Mouse (Mus musculus): ENCODE measurements at regions not wholly inside any gene's neighbourhood (a gene's known extent, or its start where the extent isn't known, plus 50 kb on each side); places are given as distances from the start of the nearest gene placed in this dataset.

DNA sequence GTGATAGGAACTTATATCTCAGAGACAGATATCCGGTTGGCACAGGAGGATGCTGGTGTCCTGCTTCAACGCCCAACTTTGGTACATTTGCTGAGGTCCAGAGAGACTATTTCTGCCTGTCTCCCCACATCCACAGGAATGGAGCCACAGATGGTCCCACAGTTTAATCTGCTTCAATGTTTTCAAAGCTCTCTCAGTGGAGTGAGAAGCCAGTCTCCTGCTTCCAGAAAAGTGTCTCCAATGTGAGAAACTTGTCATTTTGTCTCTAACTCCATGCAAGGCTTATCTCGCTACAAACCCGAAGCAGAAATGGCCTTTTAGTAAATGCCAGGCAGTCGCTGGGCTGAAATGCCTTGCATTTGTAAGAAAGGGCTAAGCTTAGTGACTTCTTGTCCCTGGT, 86.9 kb upstream of the Frmd4a start:
- DNase-seq (ENCODE audit: low spot score in 2 of 2) = no peak

DNA sequence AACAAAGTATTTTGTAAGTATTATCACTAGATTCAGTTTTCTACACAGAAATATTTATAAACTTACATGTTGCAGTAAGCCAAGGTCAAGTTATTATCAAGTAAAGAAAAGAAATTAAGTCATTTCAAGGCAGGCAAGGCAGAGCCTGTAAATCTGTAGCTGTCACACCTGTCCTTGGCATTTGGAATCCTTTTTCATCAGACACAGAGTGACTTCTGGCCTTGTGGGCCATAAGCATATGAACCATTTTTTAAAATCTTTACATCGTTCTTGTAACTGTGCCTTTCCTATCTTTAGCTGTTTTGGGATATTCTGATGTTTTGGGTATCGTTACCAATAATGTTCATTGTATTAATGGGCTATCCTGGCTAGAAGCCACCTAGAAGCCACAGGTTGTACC, 76.7 kb upstream of the Frmd4a start:
- DNase-seq (ENCODE audit: low spot score in 2 of 2) = no peak

DNA sequence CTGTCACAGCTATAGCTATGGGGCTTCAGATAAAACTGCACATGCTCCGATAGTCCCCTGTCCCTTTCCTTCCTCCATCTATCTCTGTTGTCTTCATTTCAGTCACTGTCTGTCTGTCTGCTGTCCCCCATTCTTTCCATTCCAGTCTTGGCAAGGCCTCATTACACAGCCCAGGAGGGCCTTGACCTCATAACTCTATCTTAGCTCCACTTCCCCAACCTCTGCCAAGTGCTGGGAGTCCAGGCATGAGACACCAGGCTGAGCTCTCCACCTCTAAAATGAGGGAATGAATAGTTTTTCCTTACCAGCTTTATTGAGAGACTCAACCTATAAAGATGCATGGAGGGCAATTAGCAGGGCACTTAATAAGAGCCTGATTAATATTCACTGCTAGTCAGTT, 76.0 kb upstream of the Frmd4a start:
- DNase-seq (ENCODE audit: low spot score in 2 of 2) = no peak

DNA sequence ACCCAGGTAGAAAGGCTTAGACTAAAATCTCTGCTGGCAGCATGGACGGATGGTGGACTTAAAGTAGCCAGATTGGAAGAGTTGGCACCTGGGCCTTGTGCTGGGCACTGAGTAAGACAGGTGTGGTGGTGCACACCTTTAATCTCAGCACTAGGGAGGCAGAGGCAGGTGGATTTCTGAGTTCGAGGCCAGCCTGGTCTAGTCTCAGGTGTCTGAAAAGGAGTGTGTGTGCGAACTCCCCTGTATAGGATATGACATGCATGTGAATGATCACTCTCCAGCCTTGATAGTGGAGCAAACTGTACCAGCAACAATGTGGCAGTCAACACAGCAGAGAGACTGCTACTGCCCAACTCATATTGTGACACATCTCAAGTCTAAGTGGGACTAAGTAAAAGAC, 70.1 kb upstream of the Frmd4a start:
- no peak for DNase-seq (ENCODE audit: low spot score in 2 of 2)

DNA sequence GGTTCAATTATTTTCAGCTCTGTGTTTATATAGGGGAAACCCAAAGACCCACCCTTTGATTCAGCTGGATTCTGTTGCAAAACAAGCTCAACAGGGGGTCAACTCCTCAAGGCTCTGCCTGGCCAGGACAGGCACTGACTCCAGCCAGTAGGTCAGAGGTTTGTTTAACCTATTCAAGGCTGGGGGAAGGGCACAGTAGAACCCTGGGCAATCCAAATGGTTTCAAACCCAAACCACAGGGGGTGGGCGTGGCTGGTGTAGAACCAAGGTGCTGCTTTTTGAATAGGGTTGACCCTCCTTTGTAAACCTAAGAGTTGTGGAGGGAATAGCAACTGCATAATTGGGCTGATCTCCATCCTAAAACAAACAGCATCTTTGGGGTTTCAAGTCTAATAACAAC, 69.2 kb upstream of the Frmd4a start:
- DNase-seq (ENCODE audit: low spot score in 2 of 2) = no peak

DNA sequence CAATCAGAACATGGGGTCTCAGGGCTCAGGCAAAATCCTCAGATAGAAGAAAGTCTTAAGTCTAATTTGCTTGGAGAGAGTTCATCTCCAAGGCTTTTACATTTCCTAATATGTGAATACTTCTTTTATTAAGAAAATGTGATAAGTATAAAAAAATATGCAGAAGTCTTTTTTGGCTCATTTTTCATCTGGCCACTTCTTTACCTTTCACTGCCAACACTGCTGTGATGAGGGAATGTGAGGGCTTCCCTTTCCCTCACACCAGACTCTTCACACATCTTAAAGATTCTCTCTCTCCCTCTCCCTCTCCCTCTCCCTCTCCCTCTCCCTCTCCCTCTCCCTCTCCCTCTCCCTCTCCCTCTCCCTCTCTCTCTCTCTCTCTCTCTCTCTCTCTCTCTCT, 60.0 kb upstream of the Frmd4a start:
- DNase-seq (ENCODE audit: low spot score in 2 of 2) = no peak

DNA sequence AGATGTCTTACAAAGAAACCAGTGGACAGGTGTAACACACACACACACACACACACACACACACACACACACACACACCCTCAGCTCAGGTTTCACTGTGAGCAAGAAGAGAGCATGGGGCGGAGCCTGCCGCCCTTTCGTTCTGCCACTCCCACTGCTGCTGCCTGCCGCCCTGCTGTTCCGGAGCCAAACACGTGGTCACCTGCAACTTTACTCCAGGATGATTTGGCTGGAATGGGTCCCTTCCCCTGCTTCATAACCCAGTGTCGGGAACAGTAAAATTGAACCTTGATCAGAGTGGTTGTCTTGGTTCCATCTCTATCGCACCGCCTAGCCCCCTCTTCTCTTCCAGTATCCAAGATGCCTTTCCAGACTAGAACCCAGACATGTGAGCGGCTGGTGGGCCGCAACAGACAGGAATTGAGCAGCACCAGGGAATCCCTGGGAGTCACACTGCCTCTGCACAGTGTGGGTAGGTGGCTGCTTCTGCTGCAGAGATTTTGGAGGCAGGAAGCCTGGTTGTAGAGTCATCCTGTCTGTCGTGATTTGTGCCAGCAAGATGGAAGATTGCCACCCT, 59.4 kb upstream of the Frmd4a start:
- peak; percentile 61 to 75 for DNase-seq (ENCODE audit: low spot score in 2 of 2)

DNA sequence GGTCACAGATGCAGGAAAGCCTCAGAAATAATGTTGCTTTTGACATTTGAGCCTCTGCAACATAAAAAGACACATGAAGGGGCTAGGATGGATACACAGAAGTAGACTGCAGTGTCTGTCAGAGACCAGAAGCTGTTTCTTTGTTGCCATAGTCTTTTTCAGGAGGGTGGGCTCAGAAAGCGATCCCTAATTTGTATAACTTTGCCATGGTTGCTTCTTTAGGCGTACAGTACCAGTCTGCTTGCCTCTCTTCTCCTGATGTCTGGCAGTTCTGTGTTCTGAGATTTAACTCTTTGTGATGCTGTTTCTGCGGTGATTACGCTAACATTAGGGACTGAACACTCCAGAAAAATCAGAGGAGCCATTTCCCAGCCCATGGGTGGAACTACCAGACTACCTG, 58.8 kb upstream of the Frmd4a start:
- no peak for DNase-seq (ENCODE audit: low spot score in 2 of 2)

DNA sequence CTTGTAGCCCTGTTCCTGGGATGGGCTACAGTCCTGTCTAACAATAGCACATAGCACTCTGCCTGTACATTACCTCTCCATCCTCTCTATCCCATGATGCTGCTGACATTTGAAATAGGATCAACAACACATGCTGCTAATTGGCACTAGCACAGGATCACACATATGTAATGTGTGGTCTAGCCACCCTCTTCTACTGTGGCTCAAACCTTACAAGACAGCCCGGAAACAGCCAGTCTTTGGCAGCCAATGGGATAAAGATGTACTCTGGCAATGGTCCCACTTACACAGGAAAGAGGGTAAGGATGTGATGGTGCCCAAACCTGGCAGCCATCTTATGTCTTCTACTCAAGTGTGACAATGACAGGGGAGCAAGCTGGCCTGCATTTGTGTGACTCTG, 58.3 kb upstream of the Frmd4a start:
- DNase-seq (ENCODE audit: low spot score in 2 of 2) = no peak

DNA sequence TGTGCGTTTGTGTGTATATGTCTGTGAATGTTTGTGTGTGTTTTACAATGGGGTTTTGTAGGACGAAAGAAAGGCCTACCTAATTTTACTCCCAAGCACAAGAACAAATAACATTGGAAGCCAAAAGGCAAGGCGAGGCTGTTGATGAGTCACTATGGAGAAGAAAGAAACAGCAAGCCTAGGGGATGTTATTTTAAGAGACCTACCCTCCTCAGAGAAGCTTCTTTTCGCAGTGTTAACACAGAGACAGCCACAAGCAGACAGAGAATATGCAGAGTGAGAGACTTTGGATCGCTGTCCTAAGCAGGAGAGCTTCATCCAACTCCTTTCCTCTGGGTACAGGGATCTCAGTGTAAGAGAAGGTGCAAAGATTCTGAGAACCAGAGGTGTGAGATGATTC, 57.3 kb upstream of the Frmd4a start:
- DNase-seq (ENCODE audit: low spot score in 2 of 2) = no peak

DNA sequence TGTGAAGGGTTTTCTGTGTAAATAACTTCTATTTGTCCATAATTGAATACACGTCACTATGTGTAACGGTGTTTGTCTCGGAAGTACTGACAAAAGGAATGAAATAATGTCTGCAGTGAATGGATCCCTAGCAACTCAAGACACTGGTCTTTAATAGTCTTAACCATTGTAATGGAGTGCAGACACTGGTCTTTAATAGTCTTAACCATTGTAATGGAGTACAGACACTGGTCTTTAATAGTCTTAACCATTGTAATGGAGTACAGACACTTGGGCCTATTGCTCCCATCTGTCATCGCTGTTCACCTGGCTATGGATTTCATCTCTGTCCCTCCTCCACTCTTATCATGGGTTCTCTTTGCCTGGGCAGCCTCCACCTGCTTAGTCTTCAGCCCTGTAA, 53.2 kb upstream of the Frmd4a start:
- no peak for DNase-seq (ENCODE audit: low spot score in 2 of 2)

Data from left cerebral cortex, adult 18-20 months (tissue).